28 mouse cellular contexts compared by ENCODE assay signal in the genomic region with DNA sequence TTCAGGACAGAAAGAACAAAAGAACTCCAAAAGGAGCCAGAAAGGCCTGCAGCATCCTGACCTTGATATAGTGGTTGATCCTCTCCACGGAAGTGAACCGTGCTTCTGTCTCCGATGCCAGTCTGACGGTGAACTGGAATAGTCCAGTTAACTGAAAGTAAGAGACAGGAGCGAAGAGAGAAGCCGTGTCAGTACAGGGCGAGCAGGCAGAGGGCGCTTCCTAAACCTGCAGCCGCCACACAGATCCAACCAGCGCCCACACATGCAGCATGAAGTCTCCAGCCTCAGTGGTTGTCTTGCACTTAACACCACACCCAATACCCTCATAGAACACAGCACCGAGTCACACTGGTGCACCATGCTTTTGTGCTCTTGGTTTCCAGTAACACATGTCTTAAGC. TPM values are rescaled to one million over a fixed set of nuclear protein-coding genes. Genes with fewer than 3 reads are reported as not detected.
DNase-seq lines count a peak whose midpoint lies in the region; ATAC-seq and TF ChIP-seq lines count a peak whose summit lies in the region.
"Had no signal": no experiment of that assay in that cellular context is flagged by ENCODE, and none has a peak within 500 bp of the region (broad histone marks: within the 10 kb centered on the region; RNA-seq: fewer than 3 reads in every experiment).

No protein-coding gene starts in this region.

- no peaks in the 10 kb centered on the region; a peak in 1 of 4 replicates for H3K4me1 ChIP-seq in liver, embryonic 14.5 days (replicated peaks; ENCODE audit: control insufficient read depth in 2 of 2, insufficient read depth in 2 of 2, low read length in 1 of 2)
- no peaks in the 10 kb centered on the region for H3K4me1 ChIP-seq in liver, embryonic 12.5 days
- peaks cover 4% of the 10 kb centered on the region for H3K4me1 ChIP-seq in ES-Bruce4 (ENCODE audit: control insufficient read depth, insufficient read depth, low read length)
- H3K4me1 ChIP-seq in ES-E14 (ENCODE audit: control insufficient read depth in 2 of 2, insufficient read depth in 2 of 2, low read length in 2 of 2, poor library complexity in 1 of 2): peaks cover 11 to 15% of the 10 kb centered on the region in 2 experiments; a peak in 3 of 4 replicates
- H3K4me1 ChIP-seq: embryonic facial prominence, embryonic 10.5 days; embryonic facial prominence, embryonic 13.5 days; forebrain, embryonic 12.5 days; forebrain, embryonic 15.5 days; heart, embryonic 15.5 days; hindbrain, embryonic 10.5 days; hindbrain, embryonic 13.5 days; intestine, embryonic 15.5 days had no signal

- peaks cover 2% of the 10 kb centered on the region for H3K36me3 ChIP-seq in liver, embryonic 14.5 days (replicated peaks; ENCODE audit: control insufficient read depth, insufficient read depth, low read depth)
- H3K36me3 ChIP-seq in liver, embryonic 12.5 days: peaks cover 90% of the 10 kb centered on the region
- H3K36me3 ChIP-seq in ES-Bruce4 (ENCODE audit: control insufficient read depth, insufficient read depth, low read length, poor library complexity, severe bottlenecking) (peaks cover 20% of the 10 kb centered on the region), ES-E14 (ENCODE audit: control insufficient read depth, insufficient read depth, low read length, poor library complexity, severe bottlenecking) (peaks cover 26% of the 10 kb centered on the region)

- TF ChIP-seq POLR2A in ES-Bruce4 (IDR thresholded peaks at IDR 0.05; ENCODE audit: insufficient read depth, low read length): no peak

- H3K27ac ChIP-seq in liver, embryonic 14.5 days: no peak overlapping the region
- no peak overlapping the region for H3K27ac ChIP-seq in liver, embryonic 12.5 days
- peak overlapping the region; percentile 76 for H3K27ac ChIP-seq in ES-Bruce4 (ENCODE audit: insufficient read depth, low read length)
- H3K27ac ChIP-seq in ES-E14 (ENCODE audit: insufficient read depth, low read depth, low read length, poor library complexity, severe bottlenecking): peak overlapping the region; percentile 84
- H3K27ac ChIP-seq: embryonic facial prominence, embryonic 10.5 days; embryonic facial prominence, embryonic 13.5 days; forebrain, embryonic 12.5 days; forebrain, embryonic 15.5 days; heart, embryonic 15.5 days; hindbrain, embryonic 10.5 days; hindbrain, embryonic 13.5 days; intestine, embryonic 15.5 days had no signal

- H3K4me3 ChIP-seq in liver, embryonic 14.5 days (ENCODE audit: insufficient read depth in 1 of 2, low read depth in 2 of 2, low read length in 2 of 2): no peak overlapping the region
- H3K4me3 ChIP-seq in liver, embryonic 12.5 days: no peak overlapping the region
- peak overlapping the region; percentile 33 for H3K4me3 ChIP-seq in ES-Bruce4 (ENCODE audit: low read depth, low read length)
- peak overlapping the region in 1 of 2 experiments; percentile 40; a peak in 2 of 4 replicates for H3K4me3 ChIP-seq in ES-E14 (ENCODE audit: insufficient read depth in 1 of 2, low read depth in 1 of 2, low read length in 2 of 2, poor library complexity in 1 of 2, severe bottlenecking in 1 of 2)
- H3K4me3 ChIP-seq: embryonic facial prominence, embryonic 10.5 days; embryonic facial prominence, embryonic 13.5 days; erythroblast, embryonic 14.5 days; forebrain, embryonic 12.5 days; forebrain, embryonic 15.5 days; heart, embryonic 12.5 days; heart, embryonic 15.5 days; hindbrain, embryonic 10.5 days; hindbrain, embryonic 13.5 days; intestine, embryonic 15.5 days had no signal

- TF ChIP-seq EP300 in liver, embryonic 14.5 days (IDR thresholded peaks at IDR 0.05; ENCODE audit: low read depth): no peak
- peak; percentile 43; the same call in 1 of the 2 replicates for TF ChIP-seq EP300 in ES-Bruce4 (IDR thresholded peaks at IDR 0.05; ENCODE audit: insufficient read depth, low read depth, low read length)

- H3K27me3 ChIP-seq in liver, embryonic 14.5 days (ENCODE audit: control insufficient read depth, insufficient read depth, low read length): no peaks in the 10 kb centered on the region
- no peaks in the 10 kb centered on the region for H3K27me3 ChIP-seq in liver, embryonic 12.5 days (replicated peaks)
- H3K27me3 ChIP-seq in ES-Bruce4 (ENCODE audit: control insufficient read depth, insufficient read depth, low read length, poor library complexity, severe bottlenecking): no peaks in the 10 kb centered on the region
- H3K27me3 ChIP-seq: embryonic facial prominence, embryonic 13.5 days; forebrain, embryonic 12.5 days; forebrain, embryonic 15.5 days; heart, embryonic 12.5 days; heart, embryonic 15.5 days; hindbrain, embryonic 13.5 days; intestine, embryonic 15.5 days had no signal

- no peak overlapping the region for H3K4me2 ChIP-seq in liver, embryonic 14.5 days (ENCODE audit: low read depth)
- H3K4me2 ChIP-seq in liver, embryonic 12.5 days: no peak overlapping the region
- H3K4me2 ChIP-seq: embryonic facial prominence, embryonic 13.5 days; forebrain, embryonic 12.5 days; forebrain, embryonic 15.5 days; heart, embryonic 12.5 days; heart, embryonic 15.5 days; hindbrain, embryonic 13.5 days; intestine, embryonic 15.5 days had no signal

- ATAC-seq in liver, embryonic 14.5 days (ENCODE audit: insufficient read depth): no peak
- no peak for ATAC-seq in liver, embryonic 12.5 days
- ATAC-seq: CD4-positive, CD25-positive, alpha-beta regulatory T cell, adult 4 months; forebrain, embryonic 15.5 days; hindbrain, embryonic 16.5 days; intestine, embryonic 15.5 days had no signal

- 79% methylated on average over 11 of the region's 11 CpGs for WGBS in liver, embryonic 14.5 days (ENCODE audit: insufficient replicate concordance)
- 86% methylated on average over 11 of the region's 11 CpGs for WGBS in liver, embryonic 12.5 days (ENCODE audit: insufficient replicate concordance)

- TF ChIP-seq CTCF in liver, embryonic 14.5 days (IDR thresholded peaks at IDR 0.05; ENCODE audit: low read depth): peak; percentile 22; the same call in 1 of the 2 replicates
- TF ChIP-seq CTCF in ES-Bruce4 (IDR thresholded peaks at IDR 0.05; ENCODE audit: low read depth, low read length): peak; percentile 58

- in situ Hi-C loops in ES-E14 (cut with MboI; ENCODE audit: low sequenced_read_pairs in 2 of 2, unreplicated experiment in 2 of 2): no loop called here

- no peak overlapping the region for H3K9ac ChIP-seq in liver, embryonic 14.5 days (replicated peaks)
- H3K9ac ChIP-seq in liver, embryonic 12.5 days: no peak overlapping the region
- H3K9ac ChIP-seq in ES-Bruce4 (ENCODE audit: low read depth, poor library complexity, severe bottlenecking) (peak overlapping the region; percentile 6; the same call in 1 of the 2 replicates), ES-E14 (ENCODE audit: insufficient read depth, low read depth, low read length, poor library complexity, severe bottlenecking) (peak overlapping the region; percentile 44; the same call in 1 of the 2 replicates)
- H3K9ac ChIP-seq: embryonic facial prominence, embryonic 13.5 days; forebrain, embryonic 12.5 days; forebrain, embryonic 15.5 days; heart, embryonic 12.5 days; heart, embryonic 15.5 days; hindbrain, embryonic 13.5 days; intestine, embryonic 15.5 days had no signal

- H3K9me3 ChIP-seq in liver, embryonic 14.5 days (ENCODE audit: control insufficient read depth, low read length): no peaks in the 10 kb centered on the region
- no peaks in the 10 kb centered on the region for H3K9me3 ChIP-seq in liver, embryonic 12.5 days (replicated peaks)
- H3K9me3 ChIP-seq in ES-Bruce4 (replicated peaks; ENCODE audit: control insufficient read depth, insufficient read depth, low read length, poor library complexity, severe bottlenecking) (no peaks in the 10 kb centered on the region), ES-E14 (ENCODE audit: control insufficient read depth, insufficient read depth, low read depth, low read length) (no peaks in the 10 kb centered on the region)
- H3K9me3 ChIP-seq: embryonic facial prominence, embryonic 10.5 days; embryonic facial prominence, embryonic 13.5 days; forebrain, embryonic 12.5 days; forebrain, embryonic 15.5 days; heart, embryonic 12.5 days; heart, embryonic 15.5 days; hindbrain, embryonic 10.5 days; hindbrain, embryonic 13.5 days; intestine, embryonic 15.5 days had no signal

- DNase-seq in liver, embryonic 14.5 days (ENCODE audit: low read depth in 3 of 3, low spot score in 3 of 3): no peak
- no peak for DNase-seq in ES-E14 (ENCODE audit: low read depth, low spot score)
- DNase-seq in urinary bladder, adult 2 months (ENCODE audit: low spot score): no peak
- no peak for DNase-seq in lung, postnatal 14 days
- DNase-seq: adrenal gland, adult 2 months; adrenal gland, postnatal 14 days; cerebellum, adult 11 months; cerebellum, adult 2 months; cerebellum, adult 9-11 months; cerebellum, postnatal 25 days; gastrocnemius, postnatal 10 days; gastrocnemius, postnatal 36 days; heart, postnatal 10 days; heart, postnatal 36 days had no signal

TF ChIP-seq in ES-E14, 5 proteins besides CTCF, POLR2A, EP300 and RAD21:
- TF ChIP-seq HCFC1 (IDR thresholded peaks at IDR 0.05; ENCODE audit: borderline replicate concordance, insufficient read depth, low read length): no peak
- TF ChIP-seq ZC3H11A (IDR thresholded peaks at IDR 0.05; ENCODE audit: borderline replicate concordance, low read depth, low read length): no peak
- no peak for TF ChIP-seq MAFK (IDR thresholded peaks at IDR 0.05; ENCODE audit: insufficient read depth, low read depth, low read length)
- TF ChIP-seq ZNF384 (IDR thresholded peaks at IDR 0.05; ENCODE audit: low read depth, low read length): no peak
- TF ChIP-seq CHD2 (IDR thresholded peaks at IDR 0.05; ENCODE audit: low read depth, low read length): no peak

RNA-seq across cellular contexts. Expression of a gene that starts 36.9 kb away (rescaled TPM):
- not detected in 2 replicates for polyA plus RNA-seq in liver, embryonic 14.5 days (2012; rRNA removed)
- not detected in 2 replicates for polyA plus RNA-seq in liver, embryonic 14.5 days (2014; fragmentation: Nextera tagmentation; extraction: Ambion mirVana)
- not detected in 2 replicates for polyA plus RNA-seq in liver, embryonic 12.5 days (2016; fragmentation: Nextera tagmentation; extraction: Ambion mirVana)
- not detected in 2 replicates for polyA plus RNA-seq in ES-Bruce4 (2011; ENCODE audit: insufficient read depth, insufficient read length, low read depth, missing spikeins)
- total RNA-seq in ES-E14 (2012; rRNA removed): 0.36 and 0.79 TPM in 2 replicates
- polyA plus RNA-seq in urinary bladder, adult 2 months (2012; rRNA removed): 0.41 and 0.62 TPM in 2 replicates
- total RNA-seq: gastrocnemius, postnatal 10 days had no signal
- polyA plus RNA-seq: CD4-positive, CD25-positive, alpha-beta regulatory T cell, adult 4 months; cerebellum, adult 2 months; embryonic facial prominence, embryonic 10.5 days; embryonic facial prominence, embryonic 13.5 days; erythroblast, embryonic 14.5 days; forebrain, embryonic 12.5 days; forebrain, embryonic 15.5 days; heart, embryonic 12.5 days; heart, embryonic 15.5 days; hindbrain, embryonic 10.5 days; hindbrain, embryonic 13.5 days; hindbrain, embryonic 16.5 days; intestine, embryonic 15.5 days had no signal

RNA-seq across cellular contexts. Expression of a gene that starts 59.9 kb away (rescaled TPM):
- polyA plus RNA-seq in liver, embryonic 14.5 days (2012; rRNA removed): 19.0 and 20.7 TPM in 2 replicates
- 41.3 and 41.6 TPM in 2 replicates for polyA plus RNA-seq in liver, embryonic 14.5 days (2014; fragmentation: Nextera tagmentation; extraction: Ambion mirVana)
- 62.1 and 63.7 TPM in 2 replicates for polyA plus RNA-seq in liver, embryonic 12.5 days (2016; fragmentation: Nextera tagmentation; extraction: Ambion mirVana)
- polyA plus RNA-seq in ES-Bruce4 (2011; ENCODE audit: insufficient read depth, insufficient read length, low read depth, missing spikeins): 87.9 and 94.9 TPM in 2 replicates
- total RNA-seq in ES-E14 (2012; rRNA removed): 118 and 120 TPM in 2 replicates
- polyA plus RNA-seq in urinary bladder, adult 2 months (2012; rRNA removed): 70.4 and 71.6 TPM in 2 replicates

Comparison
In these comparisons a context has a peak if more than half of its experiments do, and no peak if none do; other contexts are left out.
1. H3K27ac ChIP-seq: peak in ES-Bruce4 (single experiment) and ES-E14 (single experiment); none in liver, embryonic 14.5 days (single experiment) and liver, embryonic 12.5 days (single experiment).
2. H3K9ac ChIP-seq: peak in ES-Bruce4 (single experiment) and ES-E14 (single experiment); none in liver, embryonic 14.5 days (single experiment) and liver, embryonic 12.5 days (single experiment).